17 mouse cellular contexts compared by ENCODE assay signal in the genomic region with DNA sequence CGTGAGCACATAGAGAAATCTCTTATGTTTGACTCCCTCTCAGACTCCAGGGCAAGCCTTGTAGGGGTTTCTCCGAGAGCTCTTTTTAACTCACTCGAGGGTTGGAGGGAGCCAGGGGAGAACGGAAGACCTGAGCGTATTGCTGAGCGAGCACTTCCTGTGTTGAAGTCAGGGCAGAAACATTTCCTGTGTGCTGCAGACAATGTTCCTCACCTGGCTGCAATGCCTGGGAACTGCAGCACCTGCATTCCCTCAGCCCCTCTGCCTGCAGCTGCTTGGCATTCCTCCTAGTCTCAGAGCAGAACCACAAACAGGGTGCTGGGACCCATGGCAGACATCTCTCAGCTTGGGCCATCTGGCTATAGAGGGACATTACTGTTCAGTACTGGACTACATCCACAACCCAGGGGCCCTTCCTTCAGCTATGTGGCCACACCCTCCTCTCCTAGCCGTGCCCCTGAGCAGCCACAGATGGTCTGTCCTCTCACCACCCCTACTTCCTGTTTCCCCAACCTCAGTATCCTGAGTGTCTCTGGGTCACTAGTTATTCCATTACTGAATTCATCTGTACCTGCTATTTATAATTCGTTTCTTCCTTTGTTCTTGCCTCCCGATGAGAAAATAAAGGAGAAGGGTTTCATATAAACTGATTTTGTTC.
A peak's percentile ranks its signal among the peaks of the same experiment; 100 is the strongest.
DNase-seq lines count a peak whose midpoint lies in the region; ATAC-seq and TF ChIP-seq lines count a peak whose summit lies in the region.
"Had no signal": no experiment of that assay in that cellular context is flagged by ENCODE, and none has a peak within 500 bp of the region (broad histone marks: within the 10 kb centered on the region; RNA-seq: fewer than 3 reads in every experiment).

No protein-coding gene starts in this region.

- no peaks in the 10 kb centered on the region for H3K36me3 ChIP-seq in intestine, embryonic 16.5 days (ENCODE audit: control insufficient read depth, insufficient read depth, low read length)
- H3K36me3 ChIP-seq in intestine, postnatal 0 days (ENCODE audit: control insufficient read depth, insufficient read depth), result no peaks in the 10 kb centered on the region
- H3K36me3 ChIP-seq in ES-E14 (ENCODE audit: control insufficient read depth, insufficient read depth, low read length, poor library complexity, severe bottlenecking), result no peaks in the 10 kb centered on the region
- H3K36me3 ChIP-seq: G1E; midbrain, embryonic 10.5 days; neural tube, embryonic 15.5 days had no signal

- H3K4me1 ChIP-seq in intestine, embryonic 16.5 days (ENCODE audit: control insufficient read depth, insufficient read depth, low read length), result peaks cover 27% of the 10 kb centered on the region
- no peaks in the 10 kb centered on the region for H3K4me1 ChIP-seq in intestine, postnatal 0 days (replicated peaks; ENCODE audit: control insufficient read depth, insufficient read depth, low read length)
- no peaks in the 10 kb centered on the region for H3K4me1 ChIP-seq in ES-E14 (ENCODE audit: control insufficient read depth in 2 of 2, insufficient read depth in 2 of 2, low read length in 2 of 2, poor library complexity in 1 of 2)
- H3K4me1 ChIP-seq: forebrain, embryonic 13.5 days; midbrain, embryonic 10.5 days; neural tube, embryonic 15.5 days had no signal

- H3K9me3 ChIP-seq in intestine, embryonic 16.5 days (ENCODE audit: control insufficient read depth, low read length), result peaks cover 4% of the 10 kb centered on the region; the same call in 1 of the 2 replicates
- H3K9me3 ChIP-seq in intestine, postnatal 0 days (ENCODE audit: control insufficient read depth), result no peaks in the 10 kb centered on the region
- no peaks in the 10 kb centered on the region for H3K9me3 ChIP-seq in ES-E14 (ENCODE audit: control insufficient read depth, insufficient read depth, low read depth, low read length)
- H3K9me3 ChIP-seq: forebrain, embryonic 13.5 days; heart, embryonic 13.5 days; midbrain, embryonic 10.5 days; neural tube, embryonic 15.5 days had no signal

- H3K9ac ChIP-seq in intestine, embryonic 16.5 days (ENCODE audit: low read depth, low read length), result no peak overlapping the region
- no peak overlapping the region for H3K9ac ChIP-seq in intestine, postnatal 0 days (ENCODE audit: low read depth, low read length)
- no peak overlapping the region for H3K9ac ChIP-seq in ES-E14 (ENCODE audit: insufficient read depth, low read depth, low read length, poor library complexity, severe bottlenecking)
- H3K9ac ChIP-seq: forebrain, embryonic 13.5 days; heart, embryonic 13.5 days; neural tube, embryonic 15.5 days had no signal

- DNase-seq in 416B (ENCODE audit: low read depth) (peak; percentile 74), ES-E14 (ENCODE audit: low read depth, low spot score) (no peak)
- DNase-seq in cerebellum, adult 9-11 months, result no peak
- DNase-seq in adrenal gland, adult 8-10 months, result no peak
- DNase-seq in urinary bladder, postnatal 36 days (ENCODE audit: low spot score in 2 of 2), result no peak
- DNase-seq: adrenal gland, adult 2 months; cerebellum, adult 18-20 months; kidney, postnatal 25 days; left cerebral cortex, postnatal 4 days had no signal

- no peaks in the 10 kb centered on the region for H3K27me3 ChIP-seq in intestine, embryonic 16.5 days (replicated peaks; ENCODE audit: control insufficient read depth, insufficient read depth, low read length)
- no peaks in the 10 kb centered on the region for H3K27me3 ChIP-seq in intestine, postnatal 0 days (replicated peaks; ENCODE audit: control insufficient read depth, insufficient read depth, low read length)
- H3K27me3 ChIP-seq: forebrain, embryonic 13.5 days; heart, embryonic 13.5 days; neural tube, embryonic 15.5 days had no signal

- no peak overlapping the region for H3K4me3 ChIP-seq in intestine, embryonic 16.5 days (ENCODE audit: low read length)
- H3K4me3 ChIP-seq in intestine, postnatal 0 days (ENCODE audit: low read depth, low read length), result no peak overlapping the region
- no peak overlapping the region for H3K4me3 ChIP-seq in ES-E14 (ENCODE audit: insufficient read depth in 1 of 2, low read depth in 1 of 2, low read length in 2 of 2, poor library complexity in 1 of 2, severe bottlenecking in 1 of 2)
- H3K4me3 ChIP-seq: forebrain, embryonic 13.5 days; heart, embryonic 13.5 days; midbrain, embryonic 10.5 days; neural tube, embryonic 15.5 days had no signal

- 69% methylated on average over 9 of the region's 9 CpGs for WGBS in intestine, embryonic 16.5 days
- WGBS in intestine, postnatal 0 days, result 67% methylated on average over 9 of the region's 9 CpGs

- in situ Hi-C loops in ES-E14 (cut with MboI; ENCODE audit: low sequenced_read_pairs in 2 of 2, unreplicated experiment in 2 of 2), result no loop called here

- peak; percentile 18; the same call in 1 of the 2 replicates for ATAC-seq in intestine, embryonic 16.5 days
- ATAC-seq in intestine, postnatal 0 days, result no peak
- peak; percentile 62 for ATAC-seq in neutrophil, adult 5-6 weeks (ENCODE audit: extremely low read depth, insufficient number of reproducible peaks, low FRiP score, poor library complexity, severe bottlenecking)
- ATAC-seq: forebrain, embryonic 13.5 days had no signal

- no peak for TF ChIP-seq CTCF in intestine, postnatal 0 days (IDR thresholded peaks at IDR 0.05; ENCODE audit: low read depth)

- H3K27ac ChIP-seq in intestine, embryonic 16.5 days (ENCODE audit: low read length), result no peak overlapping the region; the same call in 1 of the 2 replicates
- no peak overlapping the region for H3K27ac ChIP-seq in intestine, postnatal 0 days (ENCODE audit: low read depth, low read length)
- H3K27ac ChIP-seq in ES-E14 (ENCODE audit: insufficient read depth, low read depth, low read length, poor library complexity, severe bottlenecking), result no peak overlapping the region
- H3K27ac ChIP-seq: forebrain, embryonic 13.5 days; midbrain, embryonic 10.5 days; neural tube, embryonic 15.5 days had no signal

- no peak overlapping the region for H3K4me2 ChIP-seq in intestine, embryonic 16.5 days (ENCODE audit: low read depth, low read length)
- no peak overlapping the region for H3K4me2 ChIP-seq in intestine, postnatal 0 days (replicated peaks; ENCODE audit: low read depth)
- H3K4me2 ChIP-seq: forebrain, embryonic 13.5 days; heart, embryonic 13.5 days; neural tube, embryonic 15.5 days had no signal

TF ChIP-seq in ES-E14, 5 proteins besides CTCF, POLR2A, EP300 and RAD21:
- TF ChIP-seq ZNF384 (IDR thresholded peaks at IDR 0.05; ENCODE audit: low read depth, low read length) (no peak), MAFK (IDR thresholded peaks at IDR 0.05; ENCODE audit: insufficient read depth, low read depth, low read length) (peak; percentile 54; the same call in 1 of the 2 replicates), HCFC1 (IDR thresholded peaks at IDR 0.05; ENCODE audit: borderline replicate concordance, insufficient read depth, low read length) (no peak), ZC3H11A (IDR thresholded peaks at IDR 0.05; ENCODE audit: borderline replicate concordance, low read depth, low read length) (no peak), CHD2 (IDR thresholded peaks at IDR 0.05; ENCODE audit: low read depth, low read length) (no peak)
